Mouse (Mus musculus) liver, embryonic 11.5 days (tissue): ENCODE results near the gene Cdk15. TPM values are rescaled to one million over a fixed set of nuclear protein-coding genes. Genes with fewer than 3 reads are reported as not detected.

Experiments
- ATAC-seq: fragments of 200-750 bp; cut with Nextera tagmentation; replicated peaks from 2 replicates; pipeline ENCODE4 v1.8.0; 2017; ENCODE audit warnings: moderate number of reproducible peaks, mild to moderate bottlenecking, moderate TSS enrichment, moderate library complexity; ENCODE audit not compliant: low FRiP score
- DNase-seq: peaks from one replicate; pipeline ENCODE4 v3.0.0-alpha.2; 2017; ENCODE audit warnings: low spot score
- H3K27ac ChIP-seq: fragments of 300-500 bp; sonication (generic); 2 replicates; pipeline ENCODE4 v1.5.1; 2014; ENCODE audit warnings: mild to moderate bottlenecking, low read depth, low read length, control low read depth
- H3K27me3 ChIP-seq: fragments of 300-500 bp; sonication (generic); replicated peaks from 2 replicates; pipeline ENCODE4 v1.6.1; 2014; ENCODE audit warnings: low read length, mixed read lengths; ENCODE audit not compliant: control insufficient read depth, insufficient read depth
- H3K36me3 ChIP-seq: fragments of 300-500 bp; sonication (generic); 2 replicates; pipeline ENCODE4 v1.6.1; 2014; ENCODE audit warnings: mild to moderate bottlenecking, low read length, moderate library complexity, mixed read lengths; ENCODE audit not compliant: control insufficient read depth, insufficient read depth
- H3K4me1 ChIP-seq: fragments of 300-500 bp; sonication (generic); replicated peaks from 2 replicates; pipeline ENCODE4 v1.6.1; 2014; ENCODE audit warnings: low read length, mixed read lengths; ENCODE audit not compliant: control insufficient read depth, insufficient read depth
- H3K4me2 ChIP-seq: fragments of 300-500 bp; sonication (generic); 2 replicates; pipeline ENCODE4 v1.6.1; 2014; ENCODE audit warnings: mild to moderate bottlenecking, control low read depth, moderate library complexity
- H3K4me3 ChIP-seq: fragments of 300-500 bp; sonication (generic); 2 replicates; pipeline ENCODE4 v1.5.1; 2014; ENCODE audit warnings: low read depth, low read length, control low read depth
- H3K9ac ChIP-seq: fragments of 300-500 bp; sonication (generic); 2 replicates; pipeline ENCODE4 v1.6.1; 2014; ENCODE audit warnings: low read depth, low read length, control low read depth
- H3K9me3 ChIP-seq: fragments of 300-500 bp; sonication (generic); 2 replicates; pipeline ENCODE4 v1.6.1; 2016; ENCODE audit warnings: low read length, inconsistent platforms, mixed read lengths; ENCODE audit not compliant: control insufficient read depth
- WGBS: fragments of 180-500 bp; shearing (Covaris S2); extraction: QIAGEN DNeasy Blood & Tissue Kit; methylation state at CpG from one replicate; pipeline ENCODE4 v1.1.7; 2014; 5-methylcytosine and 5-hydroxymethylcytosine counted together
- polyA plus RNA-seq: library from polyadenylated mRNA; unstranded; fragments of >200 nt; fragmentation: Nextera tagmentation; extraction: Ambion mirVana; gene quantifications from 2 replicates; pipeline ENCODE4 v1.2.1, GENCODE M21; 2014

Gene Cdk15
- polyA plus RNA-seq, 1 experiment from 2014 or later = 0.21 TPM

- no peak overlapping the region for H3K4me2 ChIP-seq
- no peaks in the 10 kb centered on the region for H3K27me3 ChIP-seq
Observed at GRCm38 (mm10) chr1:59382516-59382915, 125.8 kb downstream of the Cdk15 start.

GRCm38 (mm10) chr1:59383049-59383610 lies 126.4 kb downstream of the Cdk15 start:
- no peak overlapping the region for H3K4me3 ChIP-seq
- no peaks in the 10 kb centered on the region for H3K36me3 ChIP-seq
- ATAC-seq (no peak), DNase-seq (no peak)
- no peaks in the 10 kb centered on the region for H3K27me3 ChIP-seq
- H3K9ac ChIP-seq = no peak overlapping the region
- H3K4me1 ChIP-seq = 0 out of 2 replicates have a peak, but pooled peaks cover 3% of the 10 kb centered on the region
- no peak overlapping the region for H3K27ac ChIP-seq
- H3K4me2 ChIP-seq = no peak overlapping the region
- no peaks in the 10 kb centered on the region for H3K9me3 ChIP-seq
- WGBS = 47% methylated on average over 6 of the region's 6 CpGs

More at GRCm38 (mm10) chr1:59382516-59382915, 125.8 kb downstream of the Cdk15 start:
- H3K9ac ChIP-seq = no peak overlapping the region
- no peaks in the 10 kb centered on the region for H3K36me3 ChIP-seq
- H3K27ac ChIP-seq = no peak overlapping the region
- H3K4me3 ChIP-seq = no peak overlapping the region
- WGBS = 66% methylated on average over 3 of the region's 3 CpGs
- DNase-seq (no peak), ATAC-seq (no peak)
- 0 out of 2 replicates have a peak, but pooled peaks cover 3% of the 10 kb centered on the region for H3K4me1 ChIP-seq
- no peaks in the 10 kb centered on the region for H3K9me3 ChIP-seq

- WGBS = 75% methylated on average over 3 of the region's 3 CpGs
- Histone ChIP-seq H3K9me3 (no peaks in the 10 kb centered on the region), H3K36me3 (no peaks in the 10 kb centered on the region), H3K4me1 (0 out of 2 replicates have a peak, but pooled peaks cover 3% of the 10 kb centered on the region), H3K27ac (no peak overlapping the region), H3K4me2 (no peak overlapping the region), H3K4me3 (no peak overlapping the region), H3K9ac (no peak overlapping the region), H3K27me3 (no peaks in the 10 kb centered on the region)
- DNase-seq (no peak), ATAC-seq (no peak)
Observed at GRCm38 (mm10) chr1:59384400-59384799, 127.7 kb downstream of the Cdk15 start.

GRCm38 (mm10) chr1:59385641-59386040 lies 128.9 kb downstream of the Cdk15 start:
- Histone ChIP-seq H3K36me3 (no peaks in the 10 kb centered on the region), H3K4me2 (no peak overlapping the region), H3K9me3 (no peaks in the 10 kb centered on the region), H3K27ac (no peak overlapping the region), H3K4me1 (0 out of 2 replicates have a peak, but pooled peaks cover 3% of the 10 kb centered on the region), H3K27me3 (no peaks in the 10 kb centered on the region), H3K9ac (no peak overlapping the region), H3K4me3 (no peak overlapping the region)
- ATAC-seq = no peak
- 76% methylated on average over 6 of the region's 6 CpGs for WGBS
- no peak for DNase-seq

GRCm38 (mm10) chr1:59387542-59388314 lies 131.0 kb downstream of the Cdk15 start:
- Histone ChIP-seq H3K4me1 (peaks cover 1% of the 10 kb centered on the region; the same call in 1 of the 2 replicates), H3K27ac (no peak overlapping the region), H3K4me3 (no peak overlapping the region), H3K27me3 (no peaks in the 10 kb centered on the region), H3K9ac (no peak overlapping the region), H3K36me3 (no peaks in the 10 kb centered on the region), H3K4me2 (no peak overlapping the region), H3K9me3 (no peaks in the 10 kb centered on the region)
- WGBS = 54% methylated on average over 3 of the region's 3 CpGs
- ATAC-seq (no peak), DNase-seq (no peak)

GRCm38 (mm10) chr1:59389181-59389580 lies 132.5 kb downstream of the Cdk15 start:
- WGBS = 84% methylated on average over 6 of the region's 6 CpGs
- H3K27me3 ChIP-seq = no peaks in the 10 kb centered on the region
- H3K9me3 ChIP-seq = no peaks in the 10 kb centered on the region
- peaks cover 2% of the 10 kb centered on the region; the same call in 1 of the 2 replicates for H3K4me1 ChIP-seq
- ATAC-seq (no peak), DNase-seq (no peak)
- H3K27ac ChIP-seq = no peak overlapping the region
- no peak overlapping the region for H3K4me3 ChIP-seq
- H3K36me3 ChIP-seq = no peaks in the 10 kb centered on the region
- H3K9ac ChIP-seq = no peak overlapping the region
- no peak overlapping the region for H3K4me2 ChIP-seq

- WGBS = 49% methylated on average over 3 of the region's 3 CpGs
- no peak for DNase-seq
- no peaks in the 10 kb centered on the region for H3K9me3 ChIP-seq
- peaks cover 3% of the 10 kb centered on the region for H3K4me1 ChIP-seq
- no peak overlapping the region for H3K4me3 ChIP-seq
- no peak for ATAC-seq
- no peak overlapping the region for H3K4me2 ChIP-seq
- H3K27ac ChIP-seq = no peak overlapping the region
- no peak overlapping the region for H3K9ac ChIP-seq
- no peaks in the 10 kb centered on the region for H3K36me3 ChIP-seq
- no peaks in the 10 kb centered on the region for H3K27me3 ChIP-seq
Observed at GRCm38 (mm10) chr1:59391736-59392135, 135.0 kb downstream of the Cdk15 start.

- peaks cover 3% of the 10 kb centered on the region for H3K4me1 ChIP-seq
- H3K27me3 ChIP-seq = no peaks in the 10 kb centered on the region
- no peak overlapping the region for H3K9ac ChIP-seq
- no peaks in the 10 kb centered on the region for H3K36me3 ChIP-seq
- ATAC-seq = no peak
- H3K27ac ChIP-seq = no peak overlapping the region
- H3K9me3 ChIP-seq = no peaks in the 10 kb centered on the region
- DNase-seq = no peak
- whole genome bisulfite sequencing = 60% methylated on average over 4 of the region's 4 CpGs
- H3K4me3 ChIP-seq = no peak overlapping the region
- H3K4me2 ChIP-seq = no peak overlapping the region
Observed at GRCm38 (mm10) chr1:59394072-59394471, 137.4 kb downstream of the Cdk15 start.

GRCm38 (mm10) chr1:59394616-59395015 lies 137.9 kb downstream of the Cdk15 start:
- Histone ChIP-seq H3K4me2 (no peak overlapping the region), H3K36me3 (no peaks in the 10 kb centered on the region), H3K4me1 (peaks cover 3% of the 10 kb centered on the region), H3K4me3 (no peak overlapping the region), H3K27ac (no peak overlapping the region), H3K9ac (no peak overlapping the region), H3K9me3 (no peaks in the 10 kb centered on the region), H3K27me3 (no peaks in the 10 kb centered on the region)
- WGBS = 61% methylated on average over 6 of the region's 6 CpGs
- ATAC-seq (no peak), DNase-seq (no peak)
